Mouse (Mus musculus): ENCODE results near the gene Gdap1l1.
"Not testable (repeated sequence)": the region's sequence is repeated elsewhere in the genome, so short reads cannot be mapped to it uniquely, and the experiment has no call there.

Gdap1l1 gene

GRCm38 (mm10) chr2:163424597-163424996 lies 13.7 kb upstream of the Gdap1l1 start, which contains the start of gene Oser1:
Oser1 (minus strand) TSS chr2:163424697.
- no peak for DNase-seq (ENCODE audit: low spot score)

GRCm38 (mm10) chr2:163428346-163429011 lies 9.8 kb upstream of the Gdap1l1 start:
- DNase-seq (ENCODE audit: low spot score), result no peak

GRCm38 (mm10) chr2:163431289-163431688 lies 7.0 kb upstream of the Gdap1l1 start:
- DNase-seq (ENCODE audit: low spot score), result no peak

- DNase-seq (ENCODE audit: low spot score), result no peak
Measured at GRCm38 (mm10) chr2:163433971-163434370, 4.3 kb upstream of the Gdap1l1 start.

- no peak for DNase-seq (ENCODE audit: low spot score)
Measured at GRCm38 (mm10) chr2:163437800-163438199, 476 bp upstream of the Gdap1l1 start.

GRCm38 (mm10) chr2:163438619-163439451 lies 559 bp downstream of the Gdap1l1 start:
- DNase-seq (ENCODE audit: low spot score), result peak; percentile 61

GRCm38 (mm10) chr2:163439488-163439887 lies 1.2 kb downstream of the Gdap1l1 start:
- DNase-seq (ENCODE audit: low spot score), result no peak

- DNase-seq (ENCODE audit: low spot score), result no peak
Measured at GRCm38 (mm10) chr2:163443543-163443942, 5.3 kb downstream of the Gdap1l1 start.

GRCm38 (mm10) chr2:163444017-163444416 lies 5.7 kb downstream of the Gdap1l1 start:
- no peak for DNase-seq (ENCODE audit: low spot score)

GRCm38 (mm10) chr2:163447375-163447774 lies 9.1 kb downstream of the Gdap1l1 start:
- DNase-seq (ENCODE audit: low spot score), result no peak

- no peak for DNase-seq (ENCODE audit: low spot score)
Measured at GRCm38 (mm10) chr2:163449276-163449675, 11.0 kb downstream of the Gdap1l1 start.

- no peak for DNase-seq (ENCODE audit: low spot score)
Measured at GRCm38 (mm10) chr2:163450668-163451295, 12.5 kb downstream of the Gdap1l1 start.

- no peak for DNase-seq (ENCODE audit: low spot score)
Measured at GRCm38 (mm10) chr2:163452738-163453137, 14.5 kb downstream of the Gdap1l1 start.

- DNase-seq (ENCODE audit: low spot score), result no peak
Measured at GRCm38 (mm10) chr2:163453378-163453777, 15.1 kb downstream of the Gdap1l1 start.

- no peak for DNase-seq (ENCODE audit: low spot score)
Measured at GRCm38 (mm10) chr2:163458539-163459265, 20.4 kb downstream of the Gdap1l1 start.

- no peak for DNase-seq (ENCODE audit: low spot score)
Measured at GRCm38 (mm10) chr2:163459380-163459779, 21.1 kb downstream of the Gdap1l1 start.

- DNase-seq (ENCODE audit: low spot score), result no peak
Measured at GRCm38 (mm10) chr2:163460622-163461021, 22.3 kb downstream of the Gdap1l1 start.

- not testable (repeated sequence) for DNase-seq (ENCODE audit: low spot score)
Measured at GRCm38 (mm10) chr2:163461307-163461706, 23.0 kb downstream of the Gdap1l1 start.

- DNase-seq (ENCODE audit: low spot score), result no peak
Measured at GRCm38 (mm10) chr2:163462386-163462785, 24.1 kb downstream of the Gdap1l1 start.

- DNase-seq (ENCODE audit: low spot score), result no peak
Measured at GRCm38 (mm10) chr2:163462801-163463200, 24.5 kb downstream of the Gdap1l1 start.

GRCm38 (mm10) chr2:163463251-163463769 lies 25.0 kb downstream of the Gdap1l1 start:
- DNase-seq (ENCODE audit: low spot score), result no peak

GRCm38 (mm10) chr2:163463998-163464397 lies 25.7 kb downstream of the Gdap1l1 start:
- DNase-seq (ENCODE audit: low spot score), result no peak
